Mouse (Mus musculus): ENCODE results near the gene Cacna2d2. TPM values are rescaled to one million over a fixed set of nuclear protein-coding genes. Genes with fewer than 3 reads are reported as not detected.

Cacna2d2 gene
- polyA plus RNA-seq, 1 experiment from 2014 or later = 2.9 TPM

GRCm38 (mm10) chr9:107419491-107420244 is 20.3 kb downstream of the Cacna2d2 start:
- H3K27ac ChIP-seq = no peak overlapping the region
- 88% methylated on average over 9 of the region's 9 CpGs for WGBS
- peaks cover 13% of the 10 kb centered on the region; the same call in 1 of the 2 replicates for H3K27me3 ChIP-seq (ENCODE audit: insufficient read depth, poor library complexity, severe bottlenecking)
- H3K9me3 ChIP-seq = no peaks in the 10 kb centered on the region
- peaks cover 29% of the 10 kb centered on the region for H3K4me1 ChIP-seq (replicated peaks)
- H3K36me3 ChIP-seq = no peaks in the 10 kb centered on the region
- no peak for DNase-seq (ENCODE audit: low spot score)
- no peak overlapping the region for H3K4me3 ChIP-seq

- DNase-seq (ENCODE audit: low spot score) = no peak
- 81% methylated on average over 5 of the region's 5 CpGs for WGBS
- H3K27ac ChIP-seq = no peak overlapping the region
- no peak overlapping the region for H3K4me3 ChIP-seq
- no peaks in the 10 kb centered on the region for H3K36me3 ChIP-seq
- peaks cover 40% of the 10 kb centered on the region for H3K4me1 ChIP-seq (replicated peaks)
- H3K27me3 ChIP-seq (ENCODE audit: insufficient read depth, poor library complexity, severe bottlenecking) = peaks cover 20% of the 10 kb centered on the region; the same call in 1 of the 2 replicates
- H3K9me3 ChIP-seq = no peaks in the 10 kb centered on the region
Measured at GRCm38 (mm10) chr9:107420898-107421297, 21.5 kb downstream of the Cacna2d2 start.

GRCm38 (mm10) chr9:107422878-107423277 is 23.5 kb downstream of the Cacna2d2 start:
- Histone ChIP-seq H3K27me3 (ENCODE audit: insufficient read depth, poor library complexity, severe bottlenecking) (peaks cover 39% of the 10 kb centered on the region), H3K4me3 (no peak overlapping the region), H3K27ac (no peak overlapping the region), H3K9me3 (no peaks in the 10 kb centered on the region), H3K36me3 (no peaks in the 10 kb centered on the region), H3K4me1 (replicated peaks) (peaks cover 35% of the 10 kb centered on the region)
- no peak for DNase-seq (ENCODE audit: low spot score)
- 72% methylated on average over 2 of the region's 2 CpGs for WGBS

- peaks cover 52% of the 10 kb centered on the region for H3K4me1 ChIP-seq (replicated peaks)
- no peak for DNase-seq (ENCODE audit: low spot score)
- no peaks in the 10 kb centered on the region for H3K9me3 ChIP-seq
- H3K27me3 ChIP-seq (ENCODE audit: insufficient read depth, poor library complexity, severe bottlenecking) = peaks cover 45% of the 10 kb centered on the region
- no peak overlapping the region for H3K4me3 ChIP-seq
- no peak overlapping the region for H3K27ac ChIP-seq
- 55% methylated on average over 12 of the region's 12 CpGs for WGBS
- no peaks in the 10 kb centered on the region for H3K36me3 ChIP-seq
Measured at GRCm38 (mm10) chr9:107424485-107425175, 25.2 kb downstream of the Cacna2d2 start.

GRCm38 (mm10) chr9:107427876-107428275 is 28.5 kb downstream of the Cacna2d2 start:
- 85% methylated on average over 7 of the region's 7 CpGs for WGBS
- Histone ChIP-seq H3K27me3 (ENCODE audit: insufficient read depth, poor library complexity, severe bottlenecking) (peaks cover 36% of the 10 kb centered on the region), H3K4me1 (replicated peaks) (peaks cover 78% of the 10 kb centered on the region), H3K27ac (peak overlapping the region; percentile 51), H3K9me3 (no peaks in the 10 kb centered on the region), H3K4me3 (no peak overlapping the region), H3K36me3 (no peaks in the 10 kb centered on the region)
- no peak for DNase-seq (ENCODE audit: low spot score)

- peak overlapping the region; percentile 51; the same call in 1 of the 2 replicates for H3K27ac ChIP-seq
- H3K4me1 ChIP-seq (replicated peaks) = peaks cover 80% of the 10 kb centered on the region
- WGBS = 59% methylated on average over 5 of the region's 5 CpGs
- H3K4me3 ChIP-seq = no peak overlapping the region
- no peaks in the 10 kb centered on the region for H3K36me3 ChIP-seq
- peaks cover 32% of the 10 kb centered on the region for H3K27me3 ChIP-seq (ENCODE audit: insufficient read depth, poor library complexity, severe bottlenecking)
- H3K9me3 ChIP-seq = no peaks in the 10 kb centered on the region
- DNase-seq (ENCODE audit: low spot score) = no peak
Measured at GRCm38 (mm10) chr9:107428451-107429186, 29.2 kb downstream of the Cacna2d2 start.

GRCm38 (mm10) chr9:107430445-107430844 is 31.0 kb downstream of the Cacna2d2 start:
- Histone ChIP-seq H3K4me1 (replicated peaks) (peaks cover 81% of the 10 kb centered on the region), H3K27ac (peak overlapping the region; percentile 69), H3K27me3 (ENCODE audit: insufficient read depth, poor library complexity, severe bottlenecking) (peaks cover 40% of the 10 kb centered on the region), H3K9me3 (no peaks in the 10 kb centered on the region), H3K36me3 (no peaks in the 10 kb centered on the region), H3K4me3 (no peak overlapping the region)
- 72% methylated on average over 12 of the region's 12 CpGs for WGBS
- DNase-seq (ENCODE audit: low spot score) = no peak

- H3K27ac ChIP-seq = peak overlapping the region; percentile 45; the same call in 1 of the 2 replicates
- whole genome bisulfite sequencing = 78% methylated on average over 3 of the region's 3 CpGs
Measured at GRCm38 (mm10) chr9:107432546-107432945, 33.1 kb downstream of the Cacna2d2 start.

GRCm38 (mm10) chr9:107434851-107435250 is 35.4 kb downstream of the Cacna2d2 start:
- Histone ChIP-seq H3K27me3 (ENCODE audit: insufficient read depth, poor library complexity, severe bottlenecking) (peaks cover 14% of the 10 kb centered on the region; the same call in 1 of the 2 replicates), H3K36me3 (no peaks in the 10 kb centered on the region), H3K27ac (peak overlapping the region; percentile 72), H3K4me1 (replicated peaks) (peaks cover 69% of the 10 kb centered on the region), H3K9me3 (no peaks in the 10 kb centered on the region), H3K4me3 (no peak overlapping the region)
- WGBS = 38% methylated on average over 6 of the region's 6 CpGs
- DNase-seq (ENCODE audit: low spot score) = no peak

More at GRCm38 (mm10) chr9:107432546-107432945, 33.1 kb downstream of the Cacna2d2 start:
- H3K4me1 ChIP-seq (replicated peaks) = peaks cover 83% of the 10 kb centered on the region
- peaks cover 23% of the 10 kb centered on the region; the same call in 1 of the 2 replicates for H3K27me3 ChIP-seq (ENCODE audit: insufficient read depth, poor library complexity, severe bottlenecking)
- no peaks in the 10 kb centered on the region for H3K9me3 ChIP-seq
- H3K4me3 ChIP-seq = no peak overlapping the region
- no peaks in the 10 kb centered on the region for H3K36me3 ChIP-seq
- DNase-seq (ENCODE audit: low spot score) = no peak

- Histone ChIP-seq H3K27me3 (ENCODE audit: insufficient read depth, poor library complexity, severe bottlenecking) (peaks cover 14% of the 10 kb centered on the region; the same call in 1 of the 2 replicates), H3K4me1 (replicated peaks) (peaks cover 65% of the 10 kb centered on the region), H3K4me3 (no peak overlapping the region), H3K36me3 (no peaks in the 10 kb centered on the region), H3K27ac (peak overlapping the region; percentile 72), H3K9me3 (no peaks in the 10 kb centered on the region)
- DNase-seq (ENCODE audit: low spot score) = no peak
- 33% methylated on average over 6 of the region's 6 CpGs for WGBS
Measured at GRCm38 (mm10) chr9:107435285-107435684, 35.9 kb downstream of the Cacna2d2 start.

GRCm38 (mm10) chr9:107442891-107443290 is 43.5 kb downstream of the Cacna2d2 start:
- peaks cover 53% of the 10 kb centered on the region for H3K4me1 ChIP-seq (replicated peaks)

GRCm38 (mm10) chr9:107443324-107443723 is 43.9 kb downstream of the Cacna2d2 start:
- H3K4me1 ChIP-seq (replicated peaks) = peaks cover 48% of the 10 kb centered on the region
- H3K4me3 ChIP-seq = no peak overlapping the region

More at GRCm38 (mm10) chr9:107442891-107443290, 43.5 kb downstream of the Cacna2d2 start:
- H3K27me3 ChIP-seq (ENCODE audit: insufficient read depth, poor library complexity, severe bottlenecking) = no peaks in the 10 kb centered on the region; the same call in 1 of the 2 replicates
- H3K27ac ChIP-seq = no peak overlapping the region
- no peaks in the 10 kb centered on the region for H3K36me3 ChIP-seq
- no peaks in the 10 kb centered on the region for H3K9me3 ChIP-seq
- 69% methylated on average over 4 of the region's 4 CpGs for WGBS
- no peak overlapping the region for H3K4me3 ChIP-seq
- DNase-seq (ENCODE audit: low spot score) = no peak

More at GRCm38 (mm10) chr9:107443324-107443723, 43.9 kb downstream of the Cacna2d2 start:
- Histone ChIP-seq H3K27me3 (ENCODE audit: insufficient read depth, poor library complexity, severe bottlenecking) (no peaks in the 10 kb centered on the region; the same call in 1 of the 2 replicates), H3K9me3 (no peaks in the 10 kb centered on the region), H3K36me3 (no peaks in the 10 kb centered on the region), H3K27ac (0 out of 2 replicates have a peak overlapping the region, but pooled peaks have one; percentile 85)
- no peak for DNase-seq (ENCODE audit: low spot score)
- 67% methylated on average over 12 of the region's 12 CpGs for WGBS

Measured in hindbrain, embryonic 10.5 days (tissue).